Mouse (Mus musculus) midbrain, embryonic 16.5 days (tissue): ENCODE measurements around the gene Dapk3. TPM values are rescaled to one million over a fixed set of nuclear protein-coding genes. Genes with fewer than 3 reads are reported as not detected.

Experiments used
- ATAC-seq: fragments of 200-750 bp; cut with Nextera tagmentation; 2 replicates; pipeline ENCODE4 v1.8.0; 2017; ENCODE audit warnings: moderate TSS enrichment
- H3K27ac ChIP-seq: fragments of 300-500 bp; sonication (generic); 2 replicates; pipeline ENCODE4 v1.5.1; 2014; ENCODE audit warnings: mild to moderate bottlenecking, low read length, mixed read lengths
- H3K27me3 ChIP-seq: fragments of 300-500 bp; sonication (generic); 2 replicates; pipeline ENCODE4 v1.6.1; 2014; ENCODE audit warnings: low read depth, low read length, mixed read lengths; ENCODE audit not compliant: control insufficient read depth, insufficient read depth
- H3K36me3 ChIP-seq: fragments of 300-500 bp; sonication (generic); 2 replicates; pipeline ENCODE4 v1.6.1; 2014; ENCODE audit warnings: mild to moderate bottlenecking, low read length, moderate library complexity, mixed read lengths; ENCODE audit not compliant: control insufficient read depth, insufficient read depth
- H3K4me1 ChIP-seq: fragments of 300-500 bp; sonication (generic); 2 replicates; pipeline ENCODE4 v1.6.1; 2014; ENCODE audit warnings: mild to moderate bottlenecking, low read length, mixed read lengths; ENCODE audit not compliant: control insufficient read depth, insufficient read depth
- H3K4me2 ChIP-seq: fragments of 300-500 bp; sonication (generic); 2 replicates; pipeline ENCODE4 v1.6.1; 2014; ENCODE audit warnings: mild to moderate bottlenecking, low read length, mixed read lengths
- H3K4me3 ChIP-seq: fragments of 300-500 bp; sonication (generic); 2 replicates; pipeline ENCODE4 v1.5.1; 2014; ENCODE audit warnings: low read depth, mild to moderate bottlenecking, low read length, moderate library complexity, mixed read lengths
- H3K9ac ChIP-seq: fragments of 300-500 bp; sonication (generic); 2 replicates; pipeline ENCODE4 v1.6.1; 2014; ENCODE audit warnings: low read depth, low read length, mixed read lengths
- H3K9me3 ChIP-seq: fragments of 300-500 bp; sonication (generic); replicated peaks from 2 replicates; pipeline ENCODE4 v1.6.1; 2014; ENCODE audit warnings: mild to moderate bottlenecking, low read length, mixed read lengths; ENCODE audit not compliant: control insufficient read depth, poor library complexity, severe bottlenecking
- WGBS: fragments of 180-500 bp; shearing (Covaris S2); extraction: QIAGEN DNeasy Blood & Tissue Kit; methylation state at CpG from one replicate; pipeline ENCODE4 v1.1.7; 2014; 5-methylcytosine and 5-hydroxymethylcytosine counted together
- polyA plus RNA-seq: library from polyadenylated mRNA; unstranded; fragments of >200 nt; fragmentation: Nextera tagmentation; extraction: Ambion mirVana; gene quantifications from 2 replicates; pipeline ENCODE4 v1.2.1, GENCODE M21; 2015

Dapk3 gene
- polyA plus RNA-seq, 1 experiment from 2014 or later, result 58.3 TPM

GRCm38 (mm10) chr10:81138821-81139528 is 43.8 kb upstream of the Dapk3 start:
- Histone ChIP-seq H3K27me3 (peaks cover 17% of the 10 kb centered on the region), H3K27ac (no peak overlapping the region), H3K36me3 (peaks cover 3% of the 10 kb centered on the region), H3K9me3 (no peaks in the 10 kb centered on the region), H3K4me1 (peaks cover 39% of the 10 kb centered on the region), H3K4me2 (peak overlapping the region; percentile 93), H3K9ac (peak overlapping the region; percentile 88), H3K4me3 (peak overlapping the region; percentile 90)
- ATAC-seq, result no peak
- WGBS, result 61% methylated on average over 11 of the region's 11 CpGs

DNA sequence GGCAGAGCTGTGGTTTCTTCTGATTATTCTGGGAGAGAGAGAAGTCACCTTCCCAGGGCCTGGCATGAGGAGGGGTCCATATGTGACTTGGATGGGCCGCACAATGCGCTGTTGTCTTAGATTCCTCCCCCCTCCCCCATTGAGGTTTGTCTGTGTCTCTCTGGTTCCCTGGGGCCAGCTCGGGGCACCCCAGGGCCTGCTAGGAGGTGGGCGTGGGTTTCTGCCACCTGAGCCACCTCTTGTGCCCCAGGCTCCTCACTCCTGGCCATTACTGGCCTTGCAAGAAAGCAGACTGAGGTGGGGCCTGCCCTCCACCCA is 43.3 kb upstream of the Dapk3 start:
- no peak overlapping the region for H3K4me3 ChIP-seq
- peaks cover 12% of the 10 kb centered on the region for H3K27me3 ChIP-seq
- peaks cover 39% of the 10 kb centered on the region for H3K4me1 ChIP-seq

DNA sequence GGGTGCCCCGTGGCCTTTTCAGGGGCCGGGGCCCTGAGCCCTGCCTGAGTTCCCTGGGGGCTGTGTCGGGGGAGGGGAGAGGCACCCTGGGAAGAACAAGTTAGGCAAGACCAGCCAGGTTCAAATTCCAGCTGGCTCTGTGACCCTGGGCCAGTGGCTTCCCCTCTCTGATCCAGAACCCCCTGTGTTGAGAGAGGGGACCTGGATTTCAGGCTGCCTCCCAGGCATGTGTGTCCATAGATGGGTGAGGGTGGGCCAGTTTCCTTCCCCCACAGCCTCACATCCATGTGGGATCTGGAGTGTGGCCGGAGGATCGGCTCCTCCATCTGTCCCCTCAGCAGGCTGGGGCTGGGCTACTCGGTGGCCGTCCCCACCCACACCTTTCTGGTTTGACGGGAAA is 42.8 kb upstream of the Dapk3 start:
- H3K4me2 ChIP-seq, result no peak overlapping the region; the same call in 1 of the 2 replicates
- no peak for ATAC-seq
- no peak overlapping the region; the same call in 1 of the 2 replicates for H3K9ac ChIP-seq
- H3K4me1 ChIP-seq, result peaks cover 39% of the 10 kb centered on the region
- peaks cover 13% of the 10 kb centered on the region for H3K36me3 ChIP-seq
- WGBS, result 61% methylated on average over 8 of the region's 8 CpGs
- peaks cover 7% of the 10 kb centered on the region for H3K27me3 ChIP-seq
- no peak overlapping the region for H3K4me3 ChIP-seq
- H3K9me3 ChIP-seq, result no peaks in the 10 kb centered on the region
- H3K27ac ChIP-seq, result no peak overlapping the region

More for the DNA sequence above, 43.3 kb upstream of the Dapk3 start:
- Histone ChIP-seq H3K9ac (no peak overlapping the region), H3K9me3 (no peaks in the 10 kb centered on the region), H3K4me2 (peak overlapping the region; percentile 93; the same call in 1 of the 2 replicates), H3K36me3 (peaks cover 8% of the 10 kb centered on the region), H3K27ac (no peak overlapping the region)
- no peak for ATAC-seq
- 80% methylated on average over 4 of the region's 4 CpGs for WGBS

DNA sequence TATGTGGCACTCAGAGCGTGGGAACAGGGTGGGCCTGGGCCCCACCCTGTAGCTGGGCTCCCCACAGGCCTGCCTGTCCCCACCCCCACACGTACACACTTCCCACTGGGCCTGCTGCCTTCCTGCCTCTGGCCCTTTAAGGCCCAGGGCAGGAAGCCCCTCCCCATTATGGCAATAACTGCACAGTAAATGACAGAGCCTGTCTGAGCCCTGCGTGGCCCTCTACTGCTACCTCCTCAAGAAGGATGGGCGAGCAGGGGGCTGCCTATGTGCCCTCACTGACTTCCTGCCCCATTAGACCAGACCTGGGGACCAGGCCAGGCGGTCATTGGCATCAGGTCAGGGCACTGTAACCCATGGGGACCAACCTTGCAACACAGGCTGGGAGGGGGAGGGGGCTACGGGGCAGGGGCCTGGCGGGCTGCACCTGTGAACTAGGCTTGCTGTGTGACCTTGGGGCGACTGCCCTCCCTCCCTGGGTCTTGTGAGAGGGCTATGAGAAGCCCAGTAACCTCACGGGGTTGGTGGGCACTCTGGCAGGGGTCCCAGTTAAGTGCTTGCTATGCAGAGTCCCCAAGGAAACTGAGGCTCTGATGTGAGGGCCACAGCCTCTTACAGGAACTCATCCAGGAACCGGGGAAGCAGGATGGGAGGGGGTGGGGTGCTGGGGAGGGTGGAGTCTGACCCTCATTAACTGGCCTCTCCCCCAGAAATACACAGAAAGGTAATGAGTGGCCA is 41.9 kb upstream of the Dapk3 start:
- Histone ChIP-seq H3K4me1 (peaks cover 30% of the 10 kb centered on the region), H3K9ac (no peak overlapping the region; the same call in 1 of the 2 replicates), H3K27ac (no peak overlapping the region), H3K4me3 (no peak overlapping the region), H3K27me3 (no peaks in the 10 kb centered on the region), H3K9me3 (no peaks in the 10 kb centered on the region), H3K4me2 (peak overlapping the region; percentile 18; the same call in 1 of the 2 replicates), H3K36me3 (peaks cover 22% of the 10 kb centered on the region)
- no peak for ATAC-seq
- WGBS, result 74% methylated on average over 10 of the region's 10 CpGs

DNA sequence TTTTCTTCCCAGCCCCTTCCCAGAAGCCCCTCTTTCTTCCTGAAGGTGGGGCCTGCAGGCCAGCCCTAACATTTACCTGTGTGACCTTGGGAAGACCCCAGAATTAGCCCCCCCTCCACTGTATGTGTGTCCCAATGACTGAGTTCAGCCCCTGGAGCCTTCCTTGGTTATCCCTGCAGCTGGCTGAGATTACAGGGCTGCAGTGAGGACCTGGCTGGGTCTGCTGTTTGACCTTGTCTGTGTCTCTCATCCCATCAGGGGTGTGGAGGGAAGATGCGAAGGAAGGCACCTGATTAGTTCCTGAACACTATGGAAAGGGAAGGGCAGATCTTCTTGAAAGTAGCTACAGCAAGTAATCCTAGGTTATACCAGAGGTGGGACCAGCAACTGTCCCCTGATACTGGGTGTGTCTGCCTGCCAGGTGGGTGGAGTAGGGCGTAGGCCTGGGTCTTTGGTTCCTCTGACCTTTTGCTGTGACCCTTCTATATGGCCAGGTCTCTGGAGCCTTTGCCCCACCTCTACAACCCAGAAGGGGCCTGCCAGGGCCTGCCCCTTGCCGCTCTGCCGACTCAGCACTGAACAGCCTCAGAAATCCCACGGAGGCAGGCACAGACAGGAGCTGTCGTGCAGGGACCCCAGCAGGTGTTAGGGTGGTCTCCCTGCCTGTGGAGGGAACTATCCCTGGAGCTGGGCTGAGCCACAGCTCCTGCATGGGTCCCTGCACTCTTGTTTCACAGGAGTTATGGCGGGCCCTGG is 41.2 kb upstream of the Dapk3 start:
- 74% methylated on average over 6 of the region's 7 CpGs for WGBS
- H3K4me1 ChIP-seq, result peaks cover 30% of the 10 kb centered on the region

GRCm38 (mm10) chr10:81142551-81142981 is 40.2 kb upstream of the Dapk3 start:
- no peak overlapping the region for H3K4me2 ChIP-seq
- no peak overlapping the region for H3K27ac ChIP-seq
- no peak overlapping the region for H3K4me3 ChIP-seq
- peaks cover 36% of the 10 kb centered on the region for H3K36me3 ChIP-seq
- H3K27me3 ChIP-seq, result no peaks in the 10 kb centered on the region
- peaks cover 30% of the 10 kb centered on the region for H3K4me1 ChIP-seq
- WGBS, result 65% methylated on average over 5 of the region's 5 CpGs
- ATAC-seq, result no peak
- no peaks in the 10 kb centered on the region for H3K9me3 ChIP-seq
- H3K9ac ChIP-seq, result no peak overlapping the region

More for the DNA sequence above, 41.2 kb upstream of the Dapk3 start:
- no peak for ATAC-seq
- H3K36me3 ChIP-seq, result peaks cover 28% of the 10 kb centered on the region
- no peak overlapping the region for H3K4me2 ChIP-seq
- no peak overlapping the region for H3K9ac ChIP-seq
- H3K27me3 ChIP-seq, result no peaks in the 10 kb centered on the region
- H3K4me3 ChIP-seq, result no peak overlapping the region
- H3K27ac ChIP-seq, result no peak overlapping the region
- H3K9me3 ChIP-seq, result no peaks in the 10 kb centered on the region

DNA sequence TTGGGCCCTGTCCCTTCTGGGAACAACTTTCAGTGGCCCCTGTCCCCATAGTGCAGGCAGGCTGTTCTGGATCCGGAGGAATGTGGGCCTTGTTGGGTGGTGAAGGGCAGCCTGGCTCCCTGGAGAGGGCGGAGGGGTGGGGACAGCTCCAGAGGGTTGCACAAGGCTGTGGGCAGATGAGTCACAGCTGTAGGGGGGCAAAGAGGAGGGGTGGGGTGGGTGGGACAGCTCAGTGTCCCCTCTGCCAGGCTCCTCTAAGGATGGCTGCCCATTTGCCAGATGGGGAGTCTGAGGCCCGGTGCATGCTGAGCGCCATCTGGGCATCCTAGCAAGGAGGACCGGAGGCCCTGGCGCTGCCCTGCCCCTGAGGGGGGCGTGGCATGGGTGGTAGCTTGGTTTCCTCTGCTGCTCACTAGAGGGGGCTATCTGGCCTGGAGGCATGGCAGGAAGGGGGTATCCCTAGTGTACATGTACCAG is 39.6 kb upstream of the Dapk3 start:
- Histone ChIP-seq H3K27ac (no peak overlapping the region), H3K36me3 (peaks cover 42% of the 10 kb centered on the region), H3K9me3 (no peaks in the 10 kb centered on the region), H3K4me3 (no peak overlapping the region), H3K27me3 (no peaks in the 10 kb centered on the region), H3K4me2 (no peak overlapping the region), H3K9ac (no peak overlapping the region), H3K4me1 (peaks cover 30% of the 10 kb centered on the region)
- ATAC-seq, result no peak
- WGBS, result 91% methylated on average over 6 of the region's 7 CpGs

DNA sequence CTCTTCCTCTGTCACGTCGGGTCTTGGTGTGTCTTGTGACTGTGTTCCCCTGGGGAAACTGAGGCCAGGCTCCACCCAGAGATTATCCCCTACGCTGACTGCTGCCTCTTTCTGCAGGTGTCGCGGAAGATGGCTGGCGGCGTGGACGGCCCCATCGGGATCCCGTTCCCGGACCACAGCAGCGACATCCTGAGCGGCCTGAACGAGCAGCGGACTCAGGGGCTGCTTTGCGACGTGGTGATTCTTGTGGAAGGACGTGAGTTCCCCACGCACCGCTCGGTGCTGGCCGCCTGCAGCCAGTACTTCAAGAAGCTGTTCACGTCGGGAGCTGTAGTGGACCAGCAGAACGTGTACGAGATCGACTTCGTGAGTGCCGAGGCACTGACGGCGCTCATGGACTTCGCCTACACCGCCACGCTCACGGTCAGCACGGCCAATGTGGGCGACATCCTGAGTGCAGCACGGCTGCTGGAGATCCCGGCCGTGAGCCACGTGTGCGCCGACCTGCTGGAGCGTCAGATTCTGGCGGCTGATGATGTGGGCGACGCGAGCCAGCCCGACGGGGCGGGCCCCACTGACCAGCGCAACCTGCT is 38.9 kb upstream of the Dapk3 start:
- H3K36me3 ChIP-seq, result peaks cover 49% of the 10 kb centered on the region
- peaks cover 23% of the 10 kb centered on the region for H3K4me1 ChIP-seq
- no peaks in the 10 kb centered on the region for H3K9me3 ChIP-seq
- H3K27ac ChIP-seq, result no peak overlapping the region
- ATAC-seq, result no peak
- no peaks in the 10 kb centered on the region for H3K27me3 ChIP-seq
- 95% methylated on average over 52 of the region's 52 CpGs for WGBS
- H3K4me3 ChIP-seq, result no peak overlapping the region
- no peak overlapping the region for H3K9ac ChIP-seq
- H3K4me2 ChIP-seq, result no peak overlapping the region
